Mouse (Mus musculus) liver, embryonic 13.5 days (tissue): ENCODE data around the gene Adcyap1. TPM values are rescaled to one million over a fixed set of nuclear protein-coding genes. Genes with fewer than 3 reads are reported as not detected.

ENCODE experiments used
- ATAC-seq: fragments of 200-750 bp; cut with Nextera tagmentation; 2 replicates; pipeline ENCODE4 v1.8.0; 2017; ENCODE audit warnings: low read depth, mild to moderate bottlenecking, moderate number of reproducible peaks, moderate library complexity
- DNase-seq: peaks from one replicate; pipeline ENCODE4 v3.0.0; 2022
- H3K27ac ChIP-seq: fragments of 300-500 bp; sonication (generic); 2 replicates; pipeline ENCODE4 v1.5.1; 2015; ENCODE audit warnings: moderate library complexity, mild to moderate bottlenecking, inconsistent platforms
- H3K27me3 ChIP-seq: fragments of 300-500 bp; sonication (generic); 2 replicates; pipeline ENCODE4 v1.6.1; 2015; ENCODE audit warnings: mild to moderate bottlenecking, inconsistent platforms
- H3K36me3 ChIP-seq: fragments of 300-500 bp; sonication (generic); 2 replicates; pipeline ENCODE4 v1.6.1; 2015; ENCODE audit warnings: mild to moderate bottlenecking, inconsistent platforms
- H3K4me1 ChIP-seq: fragments of 300-500 bp; sonication (generic); replicated peaks from 2 replicates; pipeline ENCODE4 v1.6.1; 2015; ENCODE audit warnings: inconsistent platforms
- H3K4me2 ChIP-seq: fragments of 300-500 bp; sonication (generic); 2 replicates; pipeline ENCODE4 v1.6.1; 2015; ENCODE audit warnings: inconsistent platforms, mild to moderate bottlenecking, moderate library complexity
- H3K4me3 ChIP-seq: fragments of 300-500 bp; sonication (generic); replicated peaks from 2 replicates; pipeline ENCODE4 v1.5.1; 2015; ENCODE audit warnings: mild to moderate bottlenecking, inconsistent platforms
- H3K9ac ChIP-seq: fragments of 300-500 bp; sonication (generic); 2 replicates; pipeline ENCODE4 v1.6.1; 2015; ENCODE audit warnings: mild to moderate bottlenecking, inconsistent platforms
- H3K9me3 ChIP-seq: fragments of 300-500 bp; sonication (generic); replicated peaks from 2 replicates; pipeline ENCODE4 v1.6.1; 2016; ENCODE audit warnings: inconsistent platforms
- WGBS: fragments of 180-500 bp; shearing (Covaris S2); methylation state at CpG from one replicate; pipeline ENCODE4 v1.1.7; 2015; ENCODE audit not compliant: insufficient replicate concordance; 5-methylcytosine and 5-hydroxymethylcytosine counted together
- polyA plus RNA-seq: library from polyadenylated mRNA; unstranded; fragments of >200 nt; fragmentation: Nextera tagmentation; extraction: Ambion mirVana; gene quantifications from 2 replicates; pipeline ENCODE4 v1.2.1, GENCODE M21; 2015

Gene Adcyap1
- polyA plus RNA-seq, 1 experiment from 2014 or later = 0.09 TPM

- DNase-seq = no peak
- no peaks in the 10 kb centered on the region for H3K4me1 ChIP-seq
- ATAC-seq = no peak
- peaks cover 63% of the 10 kb centered on the region for H3K27me3 ChIP-seq
- H3K36me3 ChIP-seq = no peaks in the 10 kb centered on the region
- H3K4me2 ChIP-seq = no peak overlapping the region
- H3K27ac ChIP-seq = no peak overlapping the region
- 2% methylated on average over 34 of the region's 34 CpGs for WGBS
- no peaks in the 10 kb centered on the region for H3K9me3 ChIP-seq
- H3K4me3 ChIP-seq = no peak overlapping the region
- H3K9ac ChIP-seq = no peak overlapping the region
These were observed 4.5 kb downstream of the Adcyap1 start for GRCm38 (mm10) chr17:93203076-93204031.

- Histone ChIP-seq H3K27ac (no peak overlapping the region), H3K9me3 (no peaks in the 10 kb centered on the region), H3K27me3 (no peaks in the 10 kb centered on the region), H3K4me1 (no peaks in the 10 kb centered on the region), H3K4me3 (no peak overlapping the region), H3K36me3 (no peaks in the 10 kb centered on the region), H3K4me2 (no peak overlapping the region), H3K9ac (no peak overlapping the region)
- ATAC-seq = no peak
- WGBS = 72% methylated on average over 6 of the region's 6 CpGs
- no peak for DNase-seq
These were observed 19.0 kb downstream of the Adcyap1 start for GRCm38 (mm10) chr17:93217785-93218184.

GRCm38 (mm10) chr17:93218640-93219039 lies 19.8 kb downstream of the Adcyap1 start:
- no peak for DNase-seq
- WGBS = 48% methylated on average over 2 of the region's 2 CpGs
- no peaks in the 10 kb centered on the region for H3K36me3 ChIP-seq
- no peaks in the 10 kb centered on the region for H3K27me3 ChIP-seq
- no peaks in the 10 kb centered on the region for H3K9me3 ChIP-seq
- H3K9ac ChIP-seq = no peak overlapping the region
- ATAC-seq = no peak
- H3K4me1 ChIP-seq = no peaks in the 10 kb centered on the region
- no peak overlapping the region for H3K4me3 ChIP-seq
- no peak overlapping the region for H3K4me2 ChIP-seq
- H3K27ac ChIP-seq = no peak overlapping the region

GRCm38 (mm10) chr17:93237355-93237754 lies 38.5 kb downstream of the Adcyap1 start:
- Histone ChIP-seq H3K4me1 (no peaks in the 10 kb centered on the region), H3K27me3 (no peaks in the 10 kb centered on the region), H3K9me3 (no peaks in the 10 kb centered on the region), H3K9ac (no peak overlapping the region), H3K36me3 (no peaks in the 10 kb centered on the region), H3K27ac (no peak overlapping the region), H3K4me3 (no peak overlapping the region), H3K4me2 (no peak overlapping the region)
- ATAC-seq (no peak), DNase-seq (no peak)
